Comparison of ENCODE assay signal across 8 mouse cellular contexts in the genomic region with DNA sequence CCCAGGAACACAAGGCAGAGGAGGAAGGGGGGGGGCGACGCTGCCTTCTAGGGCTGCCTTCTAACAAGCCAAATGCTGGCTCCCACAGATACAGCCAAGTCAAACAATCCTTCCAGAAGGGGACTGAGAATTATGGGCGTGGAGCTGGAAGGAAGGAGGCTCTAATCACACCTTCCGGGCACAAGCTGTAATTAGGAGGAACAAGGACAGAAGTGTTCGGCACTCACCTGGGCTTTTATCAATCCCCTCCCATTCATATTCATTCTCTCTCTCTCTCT. TPM values are rescaled to one million over a fixed set of nuclear protein-coding genes. Genes with fewer than 3 reads are reported as not detected.
A peak's percentile ranks its signal among the peaks of the same experiment; 100 is the strongest.
DNase-seq lines count a peak whose midpoint lies in the region; ATAC-seq and TF ChIP-seq lines count a peak whose summit lies in the region.

No protein-coding gene starts in this region.

- H3K4me2 ChIP-seq in hindbrain, embryonic 15.5 days, result peak overlapping the region; percentile 57

- no peak overlapping the region for H3K4me3 ChIP-seq in cortical plate, adult 2 months (ENCODE audit: insufficient read depth, low read length)
- no peak overlapping the region for H3K4me3 ChIP-seq in hindbrain, embryonic 15.5 days

- TF ChIP-seq POLR2A in cortical plate, adult 2 months (IDR thresholded peaks at IDR 0.05; ENCODE audit: extremely low read depth, insufficient read depth, low read length), result no peak

- TF ChIP-seq CTCF in cortical plate, adult 2 months (IDR thresholded peaks at IDR 0.05; ENCODE audit: extremely low read depth, insufficient read depth, low read length), result no peak

- no peak overlapping the region for H3K9ac ChIP-seq in hindbrain, embryonic 15.5 days

- no peaks in the 10 kb centered on the region for H3K9me3 ChIP-seq in hindbrain, embryonic 15.5 days

- peaks cover 16% of the 10 kb centered on the region for H3K4me1 ChIP-seq in cortical plate, adult 2 months (ENCODE audit: control insufficient read depth, insufficient read depth, low read length)
- peaks cover 90% of the 10 kb centered on the region for H3K4me1 ChIP-seq in hindbrain, embryonic 15.5 days (replicated peaks)

- peak; percentile 42 for DNase-seq in CD4-positive, CD25-positive, alpha-beta regulatory T cell, adult 2 months (ENCODE audit: low read depth, low spot score)
- no peak for DNase-seq in adrenal gland, adult 8-10 months
- no peak for DNase-seq in T-cell, adult 2 months (ENCODE audit: low spot score)
- DNase-seq in cerebellum, adult 9-11 months, result no peak

- H3K27ac ChIP-seq in cortical plate, adult 2 months (ENCODE audit: insufficient read depth, low read length), result peak overlapping the region; percentile 20; the same call in 1 of the 2 replicates
- H3K27ac ChIP-seq in hindbrain, embryonic 15.5 days (replicated peaks), result peak overlapping the region; percentile 48

- 10% methylated on average over 5 of the region's 5 CpGs for WGBS in hindbrain, embryonic 15.5 days

- no peaks in the 10 kb centered on the region for H3K27me3 ChIP-seq in hindbrain, embryonic 15.5 days

- ATAC-seq in CD4-positive, CD25-positive, alpha-beta regulatory T cell, adult 4 months, result no peak
- no peak for ATAC-seq in hindbrain, embryonic 15.5 days (ENCODE audit: low FRiP score, low read depth)
- peak; percentile 47 for ATAC-seq in megakaryocyte-erythroid progenitor cell, adult 5-6 weeks (replicated peaks; ENCODE audit: low FRiP score, low TSS enrichment, poor library complexity, severe bottlenecking)

- H3K36me3 ChIP-seq in hindbrain, embryonic 15.5 days, result no peaks in the 10 kb centered on the region

RNA-seq across cellular contexts. Expression of gene Vgll4, which starts 53.1 kb away (rescaled TPM):
- 100 to 1,000 TPM; 171 to 233 TPM for polyA plus RNA-seq in CD4-positive, CD25-positive, alpha-beta regulatory T cell, adult 4 months (2017; shearing (Covaris generic))
- polyA plus RNA-seq in cortical plate, adult 2 months (2012; rRNA removed), result 42.8 and 44.8 TPM in 2 replicates
- polyA plus RNA-seq in hindbrain, embryonic 15.5 days (2015; fragmentation: Nextera tagmentation; extraction: Ambion mirVana), result 51.8 and 59.6 TPM in 2 replicates
- total RNA-seq in megakaryocyte-erythroid progenitor cell, adult 5-6 weeks (2014; fragmentation: Nextera tagmentation), result 19.1 and 28.6 TPM in 2 replicates
- 22.2 and 25.9 TPM in 2 replicates for total RNA-seq in megakaryocyte-erythroid progenitor cell, adult 5-6 weeks (2017)
- total RNA-seq in adrenal gland, adult 8-10 months (2022), result 10 to 100 TPM; 43.0 to 49.5 (median 45.6) TPM
